Mouse (Mus musculus): ENCODE results near the gene Timm23. TPM values are rescaled to one million over a fixed set of nuclear protein-coding genes. Genes with fewer than 3 reads are reported as not detected.

The Timm23 gene
- polyA plus RNA-seq, 1 experiment from 2014 or later, result 159 TPM

Other genes with a start within 250 kb of the Timm23 start
- gene Galnt15, start 172.9 kb downstream of the Timm23 start, polyA plus RNA-seq (2015; fragmentation: Nextera tagmentation; extraction: Ambion mirVana), result not detected in 2 replicates
- gene Oxnad1, start 116.5 kb downstream of the Timm23 start, polyA plus RNA-seq (2015; fragmentation: Nextera tagmentation; extraction: Ambion mirVana), result 13.7 and 14.5 TPM in 2 replicates
- gene Dph3, start 116.2 kb downstream of the Timm23 start, polyA plus RNA-seq (2015; fragmentation: Nextera tagmentation; extraction: Ambion mirVana), result 58.9 and 66.2 TPM in 2 replicates
- 0.30 and 0.31 TPM in 2 replicates for gene Msmb, start 59.9 kb downstream of the Timm23 start, polyA plus RNA-seq (2015; fragmentation: Nextera tagmentation; extraction: Ambion mirVana)
- gene Ncoa4, start 42.0 kb downstream of the Timm23 start, polyA plus RNA-seq (2015; fragmentation: Nextera tagmentation; extraction: Ambion mirVana), result 332 and 365 TPM in 2 replicates
- gene Parg, start 51 bp upstream of the Timm23 start, polyA plus RNA-seq (2015; fragmentation: Nextera tagmentation; extraction: Ambion mirVana), result 13.0 and 13.1 TPM in 2 replicates
- 0.76 and 0.83 TPM in 2 replicates for gene Ogdhl, start 120.1 kb upstream of the Timm23 start, polyA plus RNA-seq (2015; fragmentation: Nextera tagmentation; extraction: Ambion mirVana)
- gene 1700024G13Rik, start 186.5 kb upstream of the Timm23 start, polyA plus RNA-seq (2015; fragmentation: Nextera tagmentation; extraction: Ambion mirVana), result not detected in 2 replicates